Mouse (Mus musculus): ENCODE measurements around the gene Nom1. TPM values are rescaled to one million over a fixed set of nuclear protein-coding genes. Genes with fewer than 3 reads are reported as not detected.

Gene Nom1
- total and polyA plus RNA-seq, 3 experiments, result 41.4 to 67.3 TPM; not detected in 1

DNA sequence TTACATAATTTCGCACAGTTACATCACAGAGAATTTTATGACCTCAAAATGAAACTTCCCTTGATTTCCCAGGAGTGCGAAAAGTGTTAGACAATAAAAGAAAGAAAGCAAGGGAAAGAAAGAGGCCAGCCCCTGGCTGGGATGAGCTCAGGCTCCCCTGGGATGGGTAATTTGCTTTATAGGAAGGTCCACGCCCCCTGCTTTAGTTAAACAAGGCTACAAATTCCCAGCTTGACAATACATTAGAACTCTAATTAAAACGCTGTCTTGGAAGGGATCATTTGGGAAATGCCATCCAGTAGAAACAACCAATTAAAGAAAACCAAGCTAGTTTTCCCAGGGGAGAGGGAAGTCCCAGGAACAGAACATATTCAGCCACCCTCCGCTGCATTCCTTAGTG lies 41.1 kb downstream of the Nom1 start:
- Histone ChIP-seq H3K27me3 (ENCODE audit: control insufficient read depth in 1 of 2, insufficient read depth in 2 of 2, low read length in 2 of 2) (no peaks in the 10 kb centered on the region; a peak in 1 of 4 replicates), H3K36me3 (ENCODE audit: control insufficient read depth in 1 of 2, insufficient read depth in 2 of 2, low read length in 2 of 2) (no peaks in the 10 kb centered on the region), H3K9ac (ENCODE audit: control insufficient read depth, low read depth, low read length, poor library complexity, severe bottlenecking) (no peak overlapping the region), H3K79me2 (ENCODE audit: control insufficient read depth, insufficient read depth, low read length, poor library complexity) (no peaks in the 10 kb centered on the region), H3K4me3 (ENCODE audit: control insufficient read depth in 1 of 2, insufficient read depth in 1 of 2, low read depth in 2 of 2, low read length in 2 of 2) (no peak overlapping the region), H3K27ac (ENCODE audit: control insufficient read depth, low read depth, low read length) (no peak overlapping the region), H3K4me1 (ENCODE audit: control insufficient read depth in 1 of 2, insufficient read depth in 2 of 2, low read length in 2 of 2) (no peaks in the 10 kb centered on the region), H3K9me3 (replicated peaks; ENCODE audit: insufficient read depth, low read length) (no peaks in the 10 kb centered on the region)
- TF ChIP-seq KAT2A (conservative IDR thresholded peaks at IDR 0.05; ENCODE audit: low read depth, low read length) (no peak), ZC3H11A (IDR thresholded peaks at IDR 0.05; ENCODE audit: low read depth, low read length) (no peak), RAD21 (IDR thresholded peaks at IDR 0.05; ENCODE audit: low read depth, low read length) (no peak), NRF1 (IDR thresholded peaks at IDR 0.05; ENCODE audit: insufficient read depth, low read depth, low read length, poor library complexity, severe bottlenecking) (no peak), POLR2AphosphoS5 (IDR thresholded peaks at IDR 0.05; ENCODE audit: borderline replicate concordance, low read depth, low read length) (no peak)
- DNase-seq (ENCODE audit: low read depth, low spot score), result no peak

DNA sequence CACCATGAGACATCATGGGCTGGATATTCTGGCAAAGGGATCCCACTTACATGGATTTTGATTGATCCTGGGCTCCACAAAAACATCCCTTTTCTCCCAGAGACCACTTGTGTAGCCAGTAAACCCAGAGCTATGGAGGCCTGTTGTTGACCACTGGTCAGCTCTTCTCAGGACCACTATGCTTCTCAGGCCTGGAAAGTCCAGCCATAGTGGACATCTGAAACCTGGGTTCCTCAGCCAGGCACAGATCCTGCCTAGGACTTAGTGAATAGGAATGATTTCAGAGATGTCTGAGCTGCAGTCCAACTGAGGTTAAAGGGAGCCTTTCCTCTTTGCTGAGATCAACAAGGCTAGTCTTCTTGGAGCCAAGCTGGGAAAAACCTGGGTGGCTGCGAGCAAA lies 41.6 kb downstream of the Nom1 start:
- no peaks in the 10 kb centered on the region for H3K4me1 ChIP-seq (ENCODE audit: control insufficient read depth in 1 of 2, insufficient read depth in 2 of 2, low read length in 2 of 2)
- H3K27me3 ChIP-seq (ENCODE audit: control insufficient read depth in 1 of 2, insufficient read depth in 2 of 2, low read length in 2 of 2), result no peaks in the 10 kb centered on the region; a peak in 1 of 4 replicates
- H3K9ac ChIP-seq (ENCODE audit: control insufficient read depth, low read depth, low read length, poor library complexity, severe bottlenecking), result no peak overlapping the region
- TF ChIP-seq MEF2A (IDR thresholded peaks at IDR 0.05; ENCODE audit: extremely low read depth, insufficient replicate concordance, low read depth, low read length, poor library complexity, severe bottlenecking) (no peak), CTCF (IDR thresholded peaks at IDR 0.05 in 2 of 3, conservative IDR thresholded peaks at IDR 0.05 in 1 of 3; ENCODE audit: control insufficient read depth in 1 of 3, insufficient read depth in 1 of 3, low read depth in 2 of 3, low read length in 3 of 3, poor library complexity in 1 of 3, severe bottlenecking in 1 of 3) (no peak), MAZ (IDR thresholded peaks at IDR 0.05; ENCODE audit: low read depth, low read length) (no peak), TAL1 (IDR thresholded peaks at IDR 0.05; ENCODE audit: low read length) (no peak), BHLHE40 (IDR thresholded peaks at IDR 0.05; ENCODE audit: borderline replicate concordance, low read depth, low read length) (no peak), EP300 (IDR thresholded peaks at IDR 0.05; ENCODE audit: low read depth in 1 of 2, low read length in 2 of 2) (no peak), ELF1 (IDR thresholded peaks at IDR 0.05; ENCODE audit: low read depth, low read length) (no peak), MYC (IDR thresholded peaks at IDR 0.05; ENCODE audit: low read depth, low read length) (no peak), ETS1 (IDR thresholded peaks at IDR 0.05; ENCODE audit: low read depth, low read length) (no peak), UBTF (IDR thresholded peaks at IDR 0.05; ENCODE audit: borderline replicate concordance, insufficient read depth, low read depth, low read length) (no peak), MAFK (IDR thresholded peaks at IDR 0.05; ENCODE audit: borderline replicate concordance, low read depth, low read length) (no peak), MYB (IDR thresholded peaks at IDR 0.05; ENCODE audit: low read depth, low read length) (no peak)
- H3K36me3 ChIP-seq (ENCODE audit: control insufficient read depth in 1 of 2, insufficient read depth in 2 of 2, low read length in 2 of 2), result no peaks in the 10 kb centered on the region
- no peak overlapping the region for H3K27ac ChIP-seq (ENCODE audit: control insufficient read depth, low read depth, low read length)
- DNase-seq (ENCODE audit: low read depth, low spot score), result no peak
- no peaks in the 10 kb centered on the region for H3K79me2 ChIP-seq (ENCODE audit: control insufficient read depth, insufficient read depth, low read length, poor library complexity)
- H3K9me3 ChIP-seq (replicated peaks; ENCODE audit: insufficient read depth, low read length), result no peaks in the 10 kb centered on the region
- H3K4me3 ChIP-seq (ENCODE audit: control insufficient read depth in 1 of 2, insufficient read depth in 1 of 2, low read depth in 2 of 2, low read length in 2 of 2), result no peak overlapping the region
